Mouse (Mus musculus): ENCODE measurements around the gene Olfr282.

Gene Olfr282

DNA sequence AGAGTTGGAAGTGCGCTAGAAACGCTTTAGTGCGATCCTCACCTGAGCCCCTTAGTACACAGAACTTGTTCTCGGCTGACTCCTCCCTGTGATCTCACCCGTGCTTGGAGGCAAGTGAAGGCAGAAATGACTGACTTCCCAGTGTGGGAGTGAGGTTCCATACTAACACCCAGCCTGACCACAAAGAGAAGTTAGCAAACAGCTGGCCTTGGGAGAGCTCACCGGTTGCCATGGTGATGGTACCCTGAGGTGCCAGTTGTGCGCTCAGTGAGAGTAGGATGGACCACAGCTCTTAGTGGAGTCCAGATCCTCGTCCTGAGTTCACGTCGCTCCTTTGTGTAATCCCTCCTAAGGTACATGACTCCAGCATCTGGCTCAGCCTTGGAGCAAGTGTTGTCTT is 43.9 kb downstream of the Olfr282 start:
- DNase-seq (ENCODE audit: low spot score), result no peak

DNA sequence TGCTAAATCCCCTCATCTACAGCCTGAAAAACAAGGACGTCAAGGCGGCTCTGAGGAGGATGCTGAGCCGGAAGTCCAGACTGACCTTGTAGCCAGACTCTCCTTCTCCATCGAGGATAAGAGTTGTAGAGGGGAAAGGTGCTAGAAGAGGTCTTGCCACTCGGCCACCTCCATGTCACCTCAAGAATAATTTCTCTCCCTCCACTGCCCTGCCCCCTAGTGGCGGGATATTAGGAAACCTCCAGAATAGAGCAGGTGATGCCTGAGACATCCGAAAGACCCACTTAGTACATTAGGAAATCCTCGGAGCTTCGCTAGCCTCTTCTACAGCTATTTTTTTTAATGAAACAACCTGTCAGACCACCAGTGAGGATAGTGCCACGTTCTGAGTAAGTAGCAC is 44.4 kb downstream of the Olfr282 start:
- no peak for DNase-seq (ENCODE audit: low spot score)

DNA sequence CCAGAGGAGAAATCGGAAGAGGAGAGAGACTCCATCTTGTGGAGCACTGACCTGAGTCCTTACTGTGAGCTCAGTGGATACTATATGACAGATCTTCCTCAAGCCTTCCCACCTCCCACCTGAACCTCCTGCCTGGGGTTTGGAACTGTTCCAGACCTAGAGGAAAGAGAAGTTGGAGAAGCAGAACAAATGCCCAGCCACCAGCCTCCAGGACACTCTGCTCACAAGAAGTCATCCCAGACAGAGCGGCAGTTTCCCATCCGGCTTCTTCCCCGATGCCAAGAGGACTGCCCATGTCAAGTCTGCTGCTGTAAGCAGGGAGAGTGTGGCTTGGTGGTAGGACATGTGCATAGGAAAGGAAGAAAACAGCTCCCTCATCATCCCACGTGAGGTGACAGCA is 45.3 kb downstream of the Olfr282 start:
- DNase-seq (ENCODE audit: low spot score), result no peak

DNA sequence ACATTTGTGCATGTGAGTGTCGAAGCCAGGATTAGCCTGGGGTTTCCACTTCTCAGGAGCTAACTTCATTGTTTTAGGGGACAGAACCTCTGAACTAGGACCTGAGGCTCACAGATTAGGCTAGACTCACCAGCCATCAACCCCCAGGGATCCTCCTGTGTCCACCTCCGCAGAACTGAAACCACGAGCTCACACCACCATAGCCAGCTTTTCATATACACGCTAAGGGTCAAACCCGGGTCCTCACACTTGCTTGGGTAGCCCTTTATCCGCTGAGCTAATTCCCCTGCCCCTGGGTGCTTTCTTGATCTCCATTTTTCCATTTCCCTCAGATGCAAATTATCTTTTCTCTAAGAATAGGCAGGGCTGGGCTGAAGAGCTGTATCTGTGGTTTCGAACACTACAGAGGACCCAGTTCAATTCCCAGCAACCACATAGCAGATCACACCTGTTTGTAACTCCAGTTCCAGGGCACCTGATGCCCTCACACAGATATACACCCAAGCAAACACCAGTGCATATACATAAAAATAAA is 48.6 kb downstream of the Olfr282 start:
- DNase-seq (ENCODE audit: low spot score), result no peak

DNA sequence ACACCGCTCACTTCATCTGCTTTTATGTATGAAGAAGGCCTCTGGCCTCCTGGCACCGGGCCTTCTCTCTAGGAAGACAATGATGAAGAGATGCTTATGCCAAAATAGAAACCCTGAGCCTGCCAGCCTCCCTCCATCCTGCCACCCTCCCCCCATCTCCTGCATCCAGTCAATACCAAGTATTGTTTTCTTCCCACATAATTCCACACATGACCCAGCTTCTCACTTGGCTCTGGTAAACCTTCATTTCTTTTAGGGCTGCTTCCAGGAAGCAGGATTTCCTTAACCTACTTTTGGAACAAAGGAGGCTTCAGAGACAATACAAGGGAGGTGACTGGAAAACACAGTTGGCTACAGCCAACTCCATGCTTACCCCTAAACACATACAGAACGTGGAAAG is 51.7 kb downstream of the Olfr282 start, which contains the start of gene Lalba:
Gene Lalba (minus strand): TSS at position 21 of the 400 bp plus-strand sequence.
- DNase-seq (ENCODE audit: low spot score), result no peak

DNA sequence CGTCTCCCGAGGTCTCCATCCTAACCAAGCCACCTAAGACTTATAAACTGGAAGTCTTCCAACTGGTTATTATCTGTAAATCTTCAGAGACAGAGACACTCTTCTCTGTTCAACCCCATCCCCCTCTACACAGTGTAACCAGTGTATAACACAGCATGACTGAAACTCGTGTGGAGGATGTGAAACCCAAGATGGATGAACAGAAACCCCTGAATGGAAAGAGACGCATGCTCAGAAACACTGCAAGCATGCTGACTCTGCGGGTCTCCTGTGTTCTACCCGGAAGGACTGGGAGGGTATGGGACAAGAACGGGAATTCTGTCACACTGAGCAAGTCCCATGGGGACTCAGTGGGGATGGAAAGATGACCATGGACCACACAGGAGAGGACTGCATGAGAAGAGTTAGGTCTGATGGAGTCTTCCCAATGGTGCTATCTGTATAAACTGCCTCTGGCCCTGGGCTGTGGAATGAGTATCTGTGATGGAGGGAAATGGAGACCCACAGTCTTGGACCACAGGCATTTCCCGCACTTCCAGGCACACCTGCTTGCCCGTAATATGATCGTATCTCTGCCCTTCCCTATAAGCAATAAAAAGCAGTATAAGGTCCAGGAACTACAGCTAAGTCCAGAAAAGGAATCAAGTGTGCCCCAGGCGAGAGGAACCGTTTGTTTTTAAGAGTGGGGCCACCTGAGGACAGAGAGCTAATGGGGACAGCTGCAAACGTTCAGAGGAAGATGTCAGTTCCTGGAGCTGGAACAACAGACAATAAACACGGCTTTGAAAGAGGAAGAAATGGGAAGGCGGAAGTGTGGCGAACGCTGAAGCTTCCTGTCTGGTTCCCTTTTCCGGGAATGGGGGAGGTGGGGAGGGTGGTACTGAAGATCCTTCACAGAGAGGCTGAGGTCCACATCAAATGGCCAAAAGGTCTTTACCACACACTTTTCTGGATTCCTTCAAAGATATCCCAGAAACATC is 53.2 kb downstream of the Olfr282 start:
- DNase-seq (ENCODE audit: low spot score), result no peak

DNA sequence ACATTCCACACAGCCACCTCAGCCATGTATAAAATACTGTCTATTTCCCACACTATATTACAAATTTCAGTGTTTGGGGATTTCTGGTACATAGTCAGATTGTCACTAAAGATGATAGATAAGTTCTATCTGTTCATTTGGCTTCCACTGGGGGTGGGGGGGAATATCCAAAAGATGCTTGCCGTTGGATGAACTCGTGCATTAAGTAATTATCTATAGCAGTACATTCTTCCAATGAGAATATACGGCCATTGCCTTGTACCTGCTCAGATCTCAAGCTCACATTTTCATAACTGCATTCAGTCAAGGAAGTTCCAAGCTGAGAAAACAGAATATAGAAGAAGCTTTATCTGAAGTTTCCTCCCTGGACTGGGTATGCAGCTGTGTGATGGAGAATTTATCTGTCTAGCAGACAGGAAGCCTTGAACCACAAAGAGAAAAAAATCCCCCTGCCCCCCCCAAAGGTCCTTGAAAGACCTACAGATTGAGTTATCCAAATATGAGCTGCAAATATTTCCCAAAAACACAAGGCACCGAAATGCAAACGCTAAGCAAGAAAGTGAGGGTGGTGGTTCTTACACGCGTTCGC is 55.5 kb downstream of the Olfr282 start:
- DNase-seq (ENCODE audit: low spot score), result no peak

Data from urinary bladder, postnatal 10 days (tissue).